Mouse (Mus musculus): Measurements from ENCODE around the gene Srrd. TPM values are rescaled to one million over a fixed set of nuclear protein-coding genes. Genes with fewer than 3 reads are reported as not detected.
A peak's percentile ranks its signal among the peaks of the same experiment; 100 is the strongest.

The Srrd gene
- polyA plus RNA-seq, 1 experiment from 2014 or later = 58.8 TPM

DNA sequence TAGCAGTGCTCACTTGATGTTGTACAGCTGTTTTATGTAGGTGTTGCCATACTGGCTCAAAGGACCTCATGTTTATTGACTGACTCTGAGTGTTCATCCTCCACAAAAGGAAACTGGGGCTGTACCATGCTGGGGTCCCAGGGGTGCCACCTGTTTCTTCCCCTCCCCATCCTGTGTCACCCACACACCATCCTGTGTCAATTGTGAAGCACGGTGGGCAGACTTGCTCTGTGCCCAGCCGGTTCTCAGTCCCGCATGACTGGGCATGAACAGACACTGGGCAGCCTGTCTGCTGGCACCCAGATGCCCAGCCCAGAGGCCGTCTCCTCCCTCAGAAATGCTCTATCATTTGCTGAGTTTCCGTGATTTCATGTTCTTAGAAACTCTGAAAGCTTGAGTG is 51.0 kb downstream of the Srrd start:
- no peaks in the 10 kb centered on the region for H3K9me3 ChIP-seq (replicated peaks; ENCODE audit: control insufficient read depth, low read length)
- WGBS = 79% methylated on average over 5 of the region's 5 CpGs
- ATAC-seq (no peak), DNase-seq (ENCODE audit: low spot score) (no peak)
- H3K4me3 ChIP-seq (ENCODE audit: low read depth, low read length) = no peak overlapping the region
- no peak overlapping the region for H3K9ac ChIP-seq (ENCODE audit: low read length)
- no peaks in the 10 kb centered on the region for H3K36me3 ChIP-seq (ENCODE audit: control insufficient read depth, insufficient read depth, low read length)
- no peaks in the 10 kb centered on the region for H3K4me1 ChIP-seq (ENCODE audit: control insufficient read depth, insufficient read depth, low read length)
- H3K4me2 ChIP-seq (ENCODE audit: low read length) = no peak overlapping the region
- H3K27ac ChIP-seq (ENCODE audit: low read depth, low read length) = no peak overlapping the region
- no peaks in the 10 kb centered on the region for H3K27me3 ChIP-seq (replicated peaks; ENCODE audit: control insufficient read depth, insufficient read depth, low read length)

DNA sequence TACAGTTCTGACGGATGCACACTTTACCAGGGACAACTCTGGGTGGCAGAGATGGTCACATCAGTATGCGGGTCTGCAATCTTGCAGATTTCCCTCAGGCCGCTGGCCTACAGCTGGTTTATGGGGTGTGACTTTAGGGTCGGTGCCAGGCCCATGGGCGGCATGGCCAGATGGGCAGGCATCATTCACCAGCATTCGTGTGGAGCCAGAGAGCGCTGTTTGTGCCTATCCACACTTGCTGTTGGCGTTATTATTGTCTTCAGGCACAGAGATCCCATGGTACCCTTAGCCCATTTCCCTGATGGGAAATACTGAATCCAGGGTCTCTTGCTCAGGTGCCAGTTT is 52.3 kb downstream of the Srrd start:
- Histone ChIP-seq H3K36me3 (ENCODE audit: control insufficient read depth, insufficient read depth, low read length) (no peaks in the 10 kb centered on the region), H3K4me1 (ENCODE audit: control insufficient read depth, insufficient read depth, low read length) (no peaks in the 10 kb centered on the region), H3K27me3 (replicated peaks; ENCODE audit: control insufficient read depth, insufficient read depth, low read length) (no peaks in the 10 kb centered on the region), H3K4me2 (ENCODE audit: low read length) (no peak overlapping the region), H3K4me3 (ENCODE audit: low read depth, low read length) (no peak overlapping the region), H3K27ac (ENCODE audit: low read depth, low read length) (no peak overlapping the region), H3K9me3 (replicated peaks; ENCODE audit: control insufficient read depth, low read length) (no peaks in the 10 kb centered on the region), H3K9ac (ENCODE audit: low read length) (no peak overlapping the region)
- ATAC-seq (no peak), DNase-seq (ENCODE audit: low spot score) (no peak)
- WGBS = 90% methylated on average over 8 of the region's 8 CpGs

DNA sequence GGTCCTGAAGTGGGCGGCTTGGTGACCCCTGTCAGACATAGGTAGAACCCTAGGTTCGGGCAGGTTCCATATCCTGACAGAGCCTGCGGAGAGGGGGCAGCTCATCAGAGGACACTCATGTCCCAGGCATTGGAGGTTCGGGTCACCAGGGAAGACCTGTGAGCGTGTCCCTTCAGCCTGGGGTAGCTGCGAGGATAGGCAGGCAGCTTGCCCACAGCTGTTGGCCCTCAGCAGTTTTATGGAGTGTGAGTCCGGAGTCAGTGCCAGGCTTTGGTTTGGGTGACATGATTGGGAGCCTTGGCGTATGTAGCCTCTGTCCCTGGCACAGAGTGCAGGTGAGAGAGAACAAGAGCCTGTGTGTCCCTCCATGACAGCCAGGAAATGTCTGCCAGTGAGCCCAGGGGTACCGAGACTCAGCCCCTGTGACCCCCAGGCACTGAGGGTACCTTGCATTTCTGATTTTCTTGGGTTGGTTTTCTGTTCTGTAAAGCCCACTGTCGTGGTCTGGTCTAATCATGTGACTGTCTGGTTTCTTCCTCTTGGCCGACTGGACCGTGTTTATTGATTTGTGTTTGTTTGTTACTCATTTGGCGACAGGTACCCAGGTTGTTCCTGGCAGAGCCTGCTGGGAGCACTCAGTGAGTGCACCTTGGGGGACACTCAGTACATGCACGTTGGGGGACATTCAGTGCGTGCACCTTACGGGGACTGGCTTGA is 52.9 kb downstream of the Srrd start:
- Histone ChIP-seq H3K27ac (ENCODE audit: low read depth, low read length) (no peak overlapping the region), H3K4me2 (ENCODE audit: low read length) (no peak overlapping the region), H3K4me3 (ENCODE audit: low read depth, low read length) (no peak overlapping the region), H3K36me3 (ENCODE audit: control insufficient read depth, insufficient read depth, low read length) (no peaks in the 10 kb centered on the region), H3K9me3 (replicated peaks; ENCODE audit: control insufficient read depth, low read length) (no peaks in the 10 kb centered on the region), H3K27me3 (replicated peaks; ENCODE audit: control insufficient read depth, insufficient read depth, low read length) (no peaks in the 10 kb centered on the region), H3K9ac (ENCODE audit: low read length) (no peak overlapping the region), H3K4me1 (ENCODE audit: control insufficient read depth, insufficient read depth, low read length) (no peaks in the 10 kb centered on the region)
- ATAC-seq (no peak), DNase-seq (ENCODE audit: low spot score) (no peak)
- 84% methylated on average over 16 of the region's 16 CpGs for WGBS

GRCm38 (mm10) chr5:112289236-112289635 is 53.6 kb downstream of the Srrd start:
- Histone ChIP-seq H3K4me3 (ENCODE audit: low read depth, low read length) (no peak overlapping the region), H3K27me3 (replicated peaks; ENCODE audit: control insufficient read depth, insufficient read depth, low read length) (no peaks in the 10 kb centered on the region), H3K4me1 (ENCODE audit: control insufficient read depth, insufficient read depth, low read length) (no peaks in the 10 kb centered on the region), H3K9ac (ENCODE audit: low read length) (no peak overlapping the region), H3K4me2 (ENCODE audit: low read length) (no peak overlapping the region), H3K36me3 (ENCODE audit: control insufficient read depth, insufficient read depth, low read length) (no peaks in the 10 kb centered on the region), H3K27ac (ENCODE audit: low read depth, low read length) (no peak overlapping the region), H3K9me3 (replicated peaks; ENCODE audit: control insufficient read depth, low read length) (no peaks in the 10 kb centered on the region)
- 46% methylated on average over 8 of the region's 8 CpGs for WGBS
- DNase-seq (ENCODE audit: low spot score) (peak; percentile 30), ATAC-seq (no peak)

DNA sequence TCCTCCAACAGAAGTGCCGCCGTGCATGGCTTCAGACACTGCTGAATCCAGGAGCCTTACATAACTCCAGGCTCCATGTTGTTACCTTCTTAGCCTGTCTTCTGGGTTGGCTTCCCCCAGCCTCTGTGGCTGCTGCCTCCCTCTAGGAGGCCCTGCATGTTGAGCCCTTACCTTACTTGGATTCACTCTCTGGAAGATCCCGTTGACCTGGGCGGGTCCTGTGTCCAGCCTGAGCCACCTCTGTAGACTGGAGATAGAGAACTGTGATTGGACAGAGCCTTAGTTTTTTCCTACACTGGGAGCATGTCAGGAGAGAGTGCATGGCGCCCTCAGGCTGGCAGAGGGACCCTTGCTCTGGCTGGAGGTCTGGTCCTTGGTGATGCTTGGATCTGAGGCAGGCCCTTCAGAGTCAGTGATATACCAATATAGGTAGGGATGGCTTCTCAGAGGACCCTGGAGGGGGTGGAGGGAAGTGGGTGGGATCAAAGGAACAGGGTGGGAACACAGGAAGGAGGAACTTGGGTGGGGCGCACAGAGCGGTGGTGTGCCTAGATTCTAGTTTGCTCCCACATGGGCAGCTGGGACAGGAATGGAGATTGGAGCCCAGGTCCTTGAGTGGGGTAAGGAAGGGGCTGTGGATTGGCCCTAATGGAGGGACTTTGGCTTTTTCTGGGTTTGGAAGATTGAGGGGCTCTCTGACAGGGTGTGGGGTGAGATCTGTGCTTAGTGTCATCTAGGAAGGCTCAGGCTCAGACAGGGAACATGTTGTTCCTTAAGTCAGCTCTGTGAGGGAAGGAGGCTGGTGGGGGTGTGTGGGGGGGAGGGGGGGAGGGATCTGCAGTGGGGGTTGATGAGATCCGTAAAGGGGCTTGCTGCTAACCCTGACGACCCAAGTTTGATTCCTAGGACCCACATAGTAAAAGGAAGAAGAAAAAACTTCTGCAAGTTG is 54.4 kb downstream of the Srrd start:
- Histone ChIP-seq H3K4me2 (ENCODE audit: low read length) (no peak overlapping the region), H3K4me3 (ENCODE audit: low read depth, low read length) (no peak overlapping the region), H3K4me1 (ENCODE audit: control insufficient read depth, insufficient read depth, low read length) (no peaks in the 10 kb centered on the region), H3K9ac (ENCODE audit: low read length) (no peak overlapping the region), H3K27me3 (replicated peaks; ENCODE audit: control insufficient read depth, insufficient read depth, low read length) (no peaks in the 10 kb centered on the region), H3K36me3 (ENCODE audit: control insufficient read depth, insufficient read depth, low read length) (no peaks in the 10 kb centered on the region), H3K27ac (ENCODE audit: low read depth, low read length) (no peak overlapping the region), H3K9me3 (replicated peaks; ENCODE audit: control insufficient read depth, low read length) (no peaks in the 10 kb centered on the region)
- ATAC-seq = no peak
- no peak for DNase-seq (ENCODE audit: low spot score)
- 86% methylated on average over 9 of the region's 9 CpGs for WGBS

- 86% methylated on average over 2 of the region's 2 CpGs for WGBS
- Histone ChIP-seq H3K27ac (ENCODE audit: low read depth, low read length) (no peak overlapping the region), H3K9me3 (replicated peaks; ENCODE audit: control insufficient read depth, low read length) (no peaks in the 10 kb centered on the region), H3K36me3 (ENCODE audit: control insufficient read depth, insufficient read depth, low read length) (no peaks in the 10 kb centered on the region), H3K4me2 (ENCODE audit: low read length) (no peak overlapping the region), H3K4me1 (ENCODE audit: control insufficient read depth, insufficient read depth, low read length) (no peaks in the 10 kb centered on the region), H3K27me3 (replicated peaks; ENCODE audit: control insufficient read depth, insufficient read depth, low read length) (no peaks in the 10 kb centered on the region), H3K4me3 (ENCODE audit: low read depth, low read length) (no peak overlapping the region), H3K9ac (ENCODE audit: low read length) (no peak overlapping the region)
- DNase-seq (ENCODE audit: low spot score) = no peak
- no peak for ATAC-seq
Measured at GRCm38 (mm10) chr5:112287652-112288051, 55.2 kb downstream of the Srrd start.

Other genes starting within 250 kb of the Srrd start
- gene Cryba4, start 90.5 kb downstream of the Srrd start, polyA plus RNA-seq (2014; fragmentation: Nextera tagmentation; extraction: Ambion mirVana) = 1.4 and 2.2 TPM in 2 replicates
- gene Crybb1, start 87.2 kb downstream of the Srrd start, polyA plus RNA-seq (2014; fragmentation: Nextera tagmentation; extraction: Ambion mirVana) = 2.5 and 4.6 TPM in 2 replicates
- gene Tpst2, start 66.3 kb downstream of the Srrd start, polyA plus RNA-seq (2014; fragmentation: Nextera tagmentation; extraction: Ambion mirVana) = 29.5 and 30.6 TPM in 2 replicates
- 19.0 and 25.2 TPM in 2 replicates for gene Tfip11, start 16.7 kb downstream of the Srrd start, polyA plus RNA-seq (2014; fragmentation: Nextera tagmentation; extraction: Ambion mirVana)
- gene Hps4, start within 50 bp of the Srrd start, polyA plus RNA-seq (2014; fragmentation: Nextera tagmentation; extraction: Ambion mirVana) = 26.2 and 27.0 TPM in 2 replicates
- gene Gm6583, start 13.0 kb upstream of the Srrd start, polyA plus RNA-seq (2014; fragmentation: Nextera tagmentation; extraction: Ambion mirVana) = 0.08 and 0.10 TPM in 2 replicates
- 31.6 and 37.9 TPM in 2 replicates for gene Asphd2, start 51.8 kb upstream of the Srrd start, polyA plus RNA-seq (2014; fragmentation: Nextera tagmentation; extraction: Ambion mirVana)
- gene Gm6588, start 106.4 kb upstream of the Srrd start, polyA plus RNA-seq (2014; fragmentation: Nextera tagmentation; extraction: Ambion mirVana) = 0.09 and 0.27 TPM in 2 replicates
- gene Sez6l, start 234.1 kb upstream of the Srrd start, polyA plus RNA-seq (2014; fragmentation: Nextera tagmentation; extraction: Ambion mirVana) = 22.1 and 27.9 TPM in 2 replicates